Mouse (Mus musculus): ENCODE measurements around the gene Coq2.

Coq2 gene

GRCm38 (mm10) chr5:100663854-100664253 is 11.1 kb downstream of the Coq2 start:
- no peak for ATAC-seq (ENCODE audit: insufficient number of reproducible peaks, low FRiP score, low TSS enrichment)

GRCm38 (mm10) chr5:100663011-100663410 is 11.9 kb downstream of the Coq2 start:
- ATAC-seq (ENCODE audit: insufficient number of reproducible peaks, low FRiP score, low TSS enrichment): no peak

- no peak for ATAC-seq (ENCODE audit: insufficient number of reproducible peaks, low FRiP score, low TSS enrichment)
These were observed 16.5 kb downstream of the Coq2 start for GRCm38 (mm10) chr5:100658460-100658859.

- no peak for ATAC-seq (ENCODE audit: insufficient number of reproducible peaks, low FRiP score, low TSS enrichment)
These were observed 18.6 kb downstream of the Coq2 start for GRCm38 (mm10) chr5:100656352-100656751.

GRCm38 (mm10) chr5:100652327-100652726 is 22.6 kb downstream of the Coq2 start:
- ATAC-seq (ENCODE audit: insufficient number of reproducible peaks, low FRiP score, low TSS enrichment): no peak

- no peak for ATAC-seq (ENCODE audit: insufficient number of reproducible peaks, low FRiP score, low TSS enrichment)
These were observed 23.5 kb downstream of the Coq2 start for GRCm38 (mm10) chr5:100651486-100651885.

- ATAC-seq (ENCODE audit: insufficient number of reproducible peaks, low FRiP score, low TSS enrichment): no peak
These were observed 24.0 kb downstream of the Coq2 start for GRCm38 (mm10) chr5:100650969-100651368.

- ATAC-seq (ENCODE audit: insufficient number of reproducible peaks, low FRiP score, low TSS enrichment): no peak
These were observed 26.4 kb downstream of the Coq2 start for GRCm38 (mm10) chr5:100648546-100648945.

GRCm38 (mm10) chr5:100648046-100648445 is 26.9 kb downstream of the Coq2 start:
- no peak for ATAC-seq (ENCODE audit: insufficient number of reproducible peaks, low FRiP score, low TSS enrichment)

- no peak for ATAC-seq (ENCODE audit: insufficient number of reproducible peaks, low FRiP score, low TSS enrichment)
These were observed 28.4 kb downstream of the Coq2 start for GRCm38 (mm10) chr5:100646558-100646957.

- ATAC-seq (ENCODE audit: insufficient number of reproducible peaks, low FRiP score, low TSS enrichment): no peak
These were observed 30.9 kb downstream of the Coq2 start for GRCm38 (mm10) chr5:100643991-100644535.

- ATAC-seq (ENCODE audit: insufficient number of reproducible peaks, low FRiP score, low TSS enrichment): no peak
These were observed 31.5 kb downstream of the Coq2 start for GRCm38 (mm10) chr5:100643253-100643990.

- no peak for ATAC-seq (ENCODE audit: insufficient number of reproducible peaks, low FRiP score, low TSS enrichment)
These were observed 32.6 kb downstream of the Coq2 start for GRCm38 (mm10) chr5:100642316-100642715.

GRCm38 (mm10) chr5:100638483-100638882 is 36.5 kb downstream of the Coq2 start:
- no peak for ATAC-seq (ENCODE audit: insufficient number of reproducible peaks, low FRiP score, low TSS enrichment)

GRCm38 (mm10) chr5:100636794-100637544 is 38.0 kb downstream of the Coq2 start:
- no peak for ATAC-seq (ENCODE audit: insufficient number of reproducible peaks, low FRiP score, low TSS enrichment)

- no peak for ATAC-seq (ENCODE audit: insufficient number of reproducible peaks, low FRiP score, low TSS enrichment)
These were observed 39.0 kb downstream of the Coq2 start for GRCm38 (mm10) chr5:100635908-100636307.

- no peak for ATAC-seq (ENCODE audit: insufficient number of reproducible peaks, low FRiP score, low TSS enrichment)
These were observed 40.0 kb downstream of the Coq2 start for GRCm38 (mm10) chr5:100634885-100635478.

- ATAC-seq (ENCODE audit: insufficient number of reproducible peaks, low FRiP score, low TSS enrichment): no peak
These were observed 42.3 kb downstream of the Coq2 start for GRCm38 (mm10) chr5:100632540-100633129.

GRCm38 (mm10) chr5:100628807-100629206 is 46.1 kb downstream of the Coq2 start:
- no peak for ATAC-seq (ENCODE audit: insufficient number of reproducible peaks, low FRiP score, low TSS enrichment)

GRCm38 (mm10) chr5:100626526-100626925 is 48.4 kb downstream of the Coq2 start:
- ATAC-seq (ENCODE audit: insufficient number of reproducible peaks, low FRiP score, low TSS enrichment): no peak

Measured in cerebellum, adult (tissue).